Mouse (Mus musculus) stomach, embryonic 15.5 days (tissue): ENCODE results near the gene Fbrsl1. TPM values are rescaled to one million over a fixed set of nuclear protein-coding genes. Genes with fewer than 3 reads are reported as not detected.

Source experiments
- ATAC-seq: fragments of 200-750 bp; cut with Nextera tagmentation; 2 replicates; pipeline ENCODE4 v1.8.0; 2017; ENCODE audit warnings: low read depth, moderate number of reproducible peaks, moderate TSS enrichment; ENCODE audit not compliant: insufficient read depth, low FRiP score
- H3K27ac ChIP-seq: fragments of 300-500 bp; sonication (generic); 2 replicates; pipeline ENCODE4 v1.5.1; 2015; ENCODE audit warnings: mild to moderate bottlenecking, inconsistent platforms
- H3K27me3 ChIP-seq: fragments of 300-500 bp; sonication (generic); replicated peaks from 2 replicates; pipeline ENCODE4 v1.6.1; 2015; ENCODE audit warnings: inconsistent platforms
- H3K36me3 ChIP-seq: fragments of 300-500 bp; sonication (generic); 2 replicates; pipeline ENCODE4 v1.6.1; 2015; ENCODE audit warnings: inconsistent platforms
- H3K4me1 ChIP-seq: fragments of 300-500 bp; sonication (generic); 2 replicates; pipeline ENCODE4 v1.6.1; 2015; ENCODE audit warnings: inconsistent platforms
- H3K4me2 ChIP-seq: fragments of 300-500 bp; sonication (generic); 2 replicates; pipeline ENCODE4 v1.6.1; 2015; ENCODE audit warnings: mild to moderate bottlenecking, inconsistent platforms
- H3K4me3 ChIP-seq: fragments of 300-500 bp; sonication (generic); replicated peaks from 2 replicates; pipeline ENCODE4 v1.5.1; 2015; ENCODE audit warnings: inconsistent platforms
- H3K9ac ChIP-seq: fragments of 300-500 bp; sonication (generic); 2 replicates; pipeline ENCODE4 v1.6.1; 2015; ENCODE audit warnings: inconsistent platforms
- H3K9me3 ChIP-seq: fragments of 300-500 bp; sonication (generic); 2 replicates; pipeline ENCODE4 v1.6.1; 2016; ENCODE audit warnings: inconsistent platforms
- WGBS: fragments of 180-500 bp; shearing (Covaris S2); methylation state at CpG from one replicate; pipeline ENCODE4 v1.1.7; 2015; 5-methylcytosine and 5-hydroxymethylcytosine counted together
- polyA plus RNA-seq: library from polyadenylated mRNA; unstranded; fragments of >200 nt; fragmentation: Nextera tagmentation; extraction: Ambion mirVana; gene quantifications from 2 replicates; pipeline ENCODE4 v1.2.1, GENCODE M21; 2015

The Fbrsl1 gene
- polyA plus RNA-seq, 1 experiment from 2014 or later: 11.1 TPM

DNA sequence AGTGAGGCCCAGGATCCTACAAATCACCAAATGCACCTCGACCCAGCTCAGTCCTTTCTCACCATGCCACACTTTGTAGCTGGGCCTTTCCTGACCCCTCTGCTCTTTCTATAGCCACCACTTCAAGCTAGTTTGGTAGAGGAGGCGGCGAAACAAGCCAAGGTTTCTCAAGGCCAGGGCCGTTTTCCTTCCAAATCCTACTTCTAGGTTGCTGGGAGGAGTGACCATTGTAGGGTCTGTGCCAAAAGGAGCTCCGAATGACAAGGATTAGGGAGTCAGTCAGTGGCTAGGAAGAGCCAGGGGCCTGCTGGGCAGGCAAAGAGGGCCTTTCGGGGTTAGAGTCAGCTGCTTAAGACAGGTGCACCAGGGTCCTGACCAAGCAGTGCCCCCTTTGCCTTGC is 63.8 kb downstream of the Fbrsl1 start:
- H3K27ac ChIP-seq: no peak overlapping the region
- no peaks in the 10 kb centered on the region for H3K36me3 ChIP-seq
- peaks cover 6% of the 10 kb centered on the region for H3K4me1 ChIP-seq
- no peaks in the 10 kb centered on the region for H3K9me3 ChIP-seq
- no peak for ATAC-seq
- H3K4me2 ChIP-seq: no peak overlapping the region
- no peak overlapping the region for H3K4me3 ChIP-seq
- WGBS: 79% methylated on average over 6 of the region's 6 CpGs
- no peaks in the 10 kb centered on the region; the same call in 1 of the 2 replicates for H3K27me3 ChIP-seq
- no peak overlapping the region for H3K9ac ChIP-seq

DNA sequence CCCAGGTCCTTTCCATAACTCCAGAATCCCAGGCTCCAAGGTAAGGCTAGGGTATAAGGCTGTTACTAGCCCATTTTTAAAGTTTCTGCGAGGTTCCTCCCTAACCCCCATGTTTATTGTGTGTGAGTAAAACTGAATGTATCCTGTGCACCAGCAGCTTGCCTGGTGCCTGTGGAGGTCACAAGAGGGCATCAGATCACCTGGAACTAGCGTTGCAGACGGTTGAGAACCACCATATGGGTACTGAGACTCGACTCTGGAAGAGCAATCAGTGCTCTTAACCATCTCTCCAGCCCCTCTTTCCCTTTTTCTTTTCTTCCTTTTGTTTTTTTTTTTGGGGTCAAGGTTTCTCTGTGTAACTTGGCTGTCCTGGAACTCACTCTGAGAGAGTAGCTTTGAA is 68.5 kb downstream of the Fbrsl1 start:
- Histone ChIP-seq H3K27ac (no peak overlapping the region), H3K4me2 (no peak overlapping the region), H3K9me3 (no peaks in the 10 kb centered on the region), H3K36me3 (peaks cover 28% of the 10 kb centered on the region; the same call in 1 of the 2 replicates), H3K4me1 (no peaks in the 10 kb centered on the region), H3K4me3 (no peak overlapping the region), H3K27me3 (no peaks in the 10 kb centered on the region), H3K9ac (no peak overlapping the region)
- 80% methylated on average over 4 of the region's 4 CpGs for WGBS
- no peak for ATAC-seq

DNA sequence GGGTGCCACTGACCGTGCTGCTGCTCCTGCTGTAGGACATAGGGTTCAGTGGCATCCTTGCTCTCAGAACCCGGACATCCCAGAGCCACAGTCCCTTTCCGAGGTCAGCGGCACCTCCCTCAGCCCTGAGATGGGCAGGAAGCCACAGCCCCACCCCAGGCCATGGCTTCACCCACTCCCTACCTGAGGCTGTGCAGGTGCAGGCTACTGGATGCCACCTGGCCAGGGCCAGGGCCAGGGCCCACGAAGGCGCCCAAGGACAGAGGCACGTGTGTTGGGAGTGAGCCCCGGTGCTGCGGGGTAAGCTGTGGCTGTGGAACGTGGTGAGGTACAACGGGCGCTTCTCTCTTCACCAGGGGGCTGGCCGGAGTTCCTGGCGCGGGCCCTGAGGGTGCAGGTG is 69.2 kb downstream of the Fbrsl1 start:
- WGBS: 84% methylated on average over 15 of the region's 15 CpGs
- ATAC-seq: no peak; the same call in 1 of the 2 replicates
- Histone ChIP-seq H3K36me3 (peaks cover 28% of the 10 kb centered on the region; the same call in 1 of the 2 replicates), H3K9ac (no peak overlapping the region), H3K4me2 (no peak overlapping the region), H3K9me3 (no peaks in the 10 kb centered on the region), H3K27ac (no peak overlapping the region), H3K4me1 (no peaks in the 10 kb centered on the region), H3K4me3 (no peak overlapping the region), H3K27me3 (no peaks in the 10 kb centered on the region)

DNA sequence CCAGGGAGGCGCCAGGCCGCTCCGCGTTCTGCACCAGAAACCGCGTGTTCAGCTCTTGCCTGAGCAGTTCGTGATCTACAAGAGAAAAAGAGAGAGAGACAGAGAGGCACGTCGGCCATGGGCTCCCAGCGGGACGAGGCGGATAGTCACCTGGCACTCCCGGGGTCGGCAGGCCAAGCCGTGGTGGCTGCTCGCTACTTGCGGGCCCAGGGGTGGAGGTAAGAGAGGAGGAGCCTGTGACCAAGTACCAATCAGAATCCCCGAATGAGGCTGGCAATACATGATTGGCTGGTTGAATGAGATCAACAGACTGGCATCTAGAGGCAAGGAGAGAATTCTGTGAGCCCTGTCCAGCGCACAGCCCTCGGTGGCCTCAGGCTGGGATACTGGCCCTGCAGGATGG is 70.1 kb downstream of the Fbrsl1 start:
- no peak for ATAC-seq
- H3K27me3 ChIP-seq: no peaks in the 10 kb centered on the region
- H3K4me3 ChIP-seq: no peak overlapping the region
- no peaks in the 10 kb centered on the region for H3K4me1 ChIP-seq
- H3K36me3 ChIP-seq: peaks cover 28% of the 10 kb centered on the region; the same call in 1 of the 2 replicates
- 49% methylated on average over 20 of the region's 20 CpGs for WGBS
- no peak overlapping the region for H3K9ac ChIP-seq
- H3K4me2 ChIP-seq: no peak overlapping the region
- H3K27ac ChIP-seq: no peak overlapping the region
- H3K9me3 ChIP-seq: no peaks in the 10 kb centered on the region

DNA sequence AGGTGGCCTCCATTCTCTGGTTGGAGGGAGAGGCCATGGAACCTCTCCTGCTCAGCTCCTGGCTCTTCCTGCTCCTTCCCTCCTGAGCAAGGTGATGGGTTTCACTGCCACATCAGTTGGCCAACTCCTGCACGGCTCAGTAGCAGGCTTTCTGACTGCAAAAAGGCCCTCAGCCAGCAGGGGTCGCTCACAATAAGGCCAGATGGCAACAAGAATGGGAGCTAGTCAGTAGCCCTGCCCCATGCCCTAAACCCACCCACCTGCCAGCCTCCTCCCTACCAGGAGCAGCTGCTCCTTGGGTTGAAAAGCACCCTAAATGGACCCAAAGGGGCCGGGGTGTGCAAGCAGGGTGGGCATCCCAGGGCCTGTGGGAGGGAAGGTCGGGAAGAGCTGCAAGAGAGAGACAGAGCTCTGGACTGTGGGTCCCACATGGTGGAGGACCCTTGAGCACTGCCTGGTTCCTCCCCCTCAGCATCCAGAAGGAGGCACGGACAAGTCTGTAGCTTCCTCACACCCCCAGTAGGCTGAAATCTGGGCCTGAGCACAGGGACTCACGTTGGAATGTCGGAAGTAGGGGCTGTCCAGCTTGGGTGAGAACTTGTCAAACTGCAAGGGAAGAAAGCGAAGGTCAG is 71.4 kb downstream of the Fbrsl1 start:
- Histone ChIP-seq H3K9me3 (no peaks in the 10 kb centered on the region), H3K4me3 (no peak overlapping the region), H3K9ac (no peak overlapping the region), H3K27me3 (no peaks in the 10 kb centered on the region), H3K36me3 (peaks cover 28% of the 10 kb centered on the region; the same call in 1 of the 2 replicates), H3K27ac (no peak overlapping the region), H3K4me2 (no peak overlapping the region), H3K4me1 (no peaks in the 10 kb centered on the region)
- 54% methylated on average over 8 of the region's 8 CpGs for WGBS
- ATAC-seq: no peak

DNA sequence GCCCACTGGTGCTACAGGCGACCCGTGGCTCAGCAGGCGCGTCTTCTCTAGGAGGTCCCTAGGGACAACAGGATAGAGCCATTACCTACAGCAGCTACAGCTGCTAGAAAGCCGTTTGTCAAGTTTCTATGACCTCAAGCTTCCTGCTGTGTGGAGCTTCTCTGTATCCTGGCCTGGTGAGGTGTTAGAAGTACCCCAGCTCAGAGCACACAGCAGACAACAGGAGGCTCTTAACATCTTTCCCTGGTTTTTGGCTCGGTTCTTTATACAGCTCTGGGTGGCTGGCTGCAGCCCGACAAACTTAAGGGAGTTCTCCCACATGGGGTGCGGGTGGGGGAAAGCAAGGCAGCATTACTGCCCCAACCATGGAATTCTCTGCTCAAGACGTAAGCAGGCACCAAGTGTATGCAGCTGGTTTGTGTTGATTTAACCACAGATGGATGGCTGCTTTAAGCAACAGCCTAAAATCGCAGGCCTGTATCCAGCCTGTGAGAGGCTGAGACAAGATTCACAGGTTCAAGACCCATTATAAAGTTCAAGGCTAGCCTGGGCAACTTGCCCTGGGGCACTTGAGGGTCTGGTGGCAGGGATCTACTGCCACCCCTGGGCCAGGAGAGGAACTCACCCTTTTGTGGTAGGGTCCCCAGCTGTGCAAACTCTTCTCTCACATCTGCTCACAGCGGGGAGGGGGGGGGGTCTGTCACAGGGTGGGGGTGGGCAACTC is 84.3 kb downstream of the Fbrsl1 start:
- H3K4me2 ChIP-seq: peak overlapping the region; percentile 94
- peak overlapping the region; percentile 52 for H3K4me3 ChIP-seq
- 50% methylated on average over 11 of the region's 11 CpGs for WGBS
- peak overlapping the region; percentile 57; the same call in 1 of the 2 replicates for H3K27ac ChIP-seq
- peaks cover 10% of the 10 kb centered on the region; the same call in 1 of the 2 replicates for H3K36me3 ChIP-seq
- H3K27me3 ChIP-seq: no peaks in the 10 kb centered on the region
- H3K4me1 ChIP-seq: peaks cover 10% of the 10 kb centered on the region
- H3K9ac ChIP-seq: no peak overlapping the region
- no peaks in the 10 kb centered on the region for H3K9me3 ChIP-seq
- peak; percentile 14; the same call in 1 of the 2 replicates for ATAC-seq

DNA sequence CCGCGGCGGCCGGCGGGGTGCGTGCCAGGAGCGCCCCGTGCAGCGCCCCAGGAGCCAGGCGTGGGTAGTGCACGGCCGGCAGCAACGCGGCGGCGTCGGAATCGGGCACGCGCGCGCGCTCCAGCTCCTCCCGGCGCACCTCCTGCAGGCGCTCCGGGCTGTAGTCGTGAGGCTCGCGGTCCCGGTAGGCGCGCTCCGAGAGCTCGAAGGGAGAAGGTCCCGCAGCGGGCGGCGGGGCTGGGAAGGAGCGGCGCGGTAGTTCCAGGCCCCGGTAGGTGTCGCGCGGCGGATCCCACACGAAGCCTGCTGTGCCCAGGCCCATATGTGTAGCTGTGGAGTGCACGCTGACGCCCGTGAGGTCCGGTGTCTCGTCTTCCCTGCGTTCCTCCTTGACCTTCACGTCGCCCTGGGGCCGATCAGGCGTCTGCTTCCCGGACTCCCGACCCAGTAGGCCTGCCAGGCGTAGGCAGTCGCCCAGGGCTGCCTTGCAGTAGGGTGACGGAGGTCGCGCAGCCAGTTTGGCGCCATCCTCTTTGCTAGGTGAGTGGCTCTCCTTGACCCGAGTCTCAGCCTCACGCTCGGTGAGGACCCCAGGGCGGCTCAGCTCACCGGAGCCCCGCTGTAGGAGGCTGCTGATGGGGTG is 85.0 kb downstream of the Fbrsl1 start:
- Histone ChIP-seq H3K9me3 (no peaks in the 10 kb centered on the region), H3K9ac (peak overlapping the region; percentile 44), H3K27me3 (no peaks in the 10 kb centered on the region), H3K27ac (peak overlapping the region; percentile 57; the same call in 1 of the 2 replicates), H3K4me1 (peaks cover 10% of the 10 kb centered on the region), H3K4me3 (peak overlapping the region; percentile 52), H3K4me2 (peak overlapping the region; percentile 94), H3K36me3 (peaks cover 5% of the 10 kb centered on the region; the same call in 1 of the 2 replicates)
- peak; percentile 87 for ATAC-seq
- 5% methylated on average over 53 of the region's 72 CpGs for WGBS

DNA sequence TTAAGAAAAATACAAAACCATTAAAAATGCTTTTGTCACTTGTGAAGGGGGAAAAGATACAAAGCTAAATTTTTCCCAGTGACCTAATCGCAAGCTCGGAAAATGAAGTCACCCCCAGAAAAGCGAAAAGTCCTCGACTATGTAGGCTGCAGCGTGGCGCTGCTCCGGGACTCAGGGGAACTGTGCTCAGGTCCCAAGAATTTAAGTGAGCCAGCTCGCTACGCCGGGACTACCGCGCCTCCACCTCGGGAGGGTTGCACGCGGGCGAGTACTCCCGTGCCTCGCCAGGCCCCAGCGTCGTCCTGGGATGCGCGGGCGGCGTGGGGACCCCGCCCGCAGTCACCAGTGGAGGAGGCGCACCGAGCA is 85.5 kb downstream of the Fbrsl1 start:
- H3K4me1 ChIP-seq: peaks cover 10% of the 10 kb centered on the region
- peak overlapping the region; percentile 52 for H3K4me3 ChIP-seq
- H3K36me3 ChIP-seq: peaks cover 5% of the 10 kb centered on the region; the same call in 1 of the 2 replicates
- WGBS: 2% methylated on average over 28 of the region's 28 CpGs
- H3K9me3 ChIP-seq: no peaks in the 10 kb centered on the region
- no peaks in the 10 kb centered on the region for H3K27me3 ChIP-seq
- ATAC-seq: peak; percentile 36; the same call in 1 of the 2 replicates
- H3K4me2 ChIP-seq: peak overlapping the region; percentile 94
- H3K9ac ChIP-seq: peak overlapping the region; percentile 44; the same call in 1 of the 2 replicates
- H3K27ac ChIP-seq: no peak overlapping the region

DNA sequence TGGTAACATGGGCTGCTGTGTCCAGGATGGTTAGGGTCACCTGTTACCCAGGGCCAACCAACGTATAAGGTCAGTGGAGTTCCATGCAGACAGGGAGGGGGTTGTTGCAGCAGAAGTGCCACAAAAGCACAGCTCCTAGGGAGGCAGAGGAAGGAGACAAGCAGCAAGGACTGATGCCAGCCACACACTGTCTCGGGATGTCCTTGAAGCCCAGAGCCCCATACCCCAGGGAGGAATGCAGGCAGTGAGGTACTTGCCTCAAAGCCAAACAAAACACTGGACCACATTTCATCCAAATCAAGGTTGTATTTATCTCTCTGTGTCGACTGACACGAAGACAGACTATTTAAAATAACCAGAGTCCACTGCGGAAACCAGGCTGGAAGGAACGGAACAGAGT is 86.8 kb downstream of the Fbrsl1 start:
- Histone ChIP-seq H3K27ac (no peak overlapping the region), H3K4me3 (no peak overlapping the region), H3K4me2 (no peak overlapping the region), H3K27me3 (no peaks in the 10 kb centered on the region), H3K9ac (no peak overlapping the region), H3K9me3 (no peaks in the 10 kb centered on the region), H3K4me1 (peaks cover 10% of the 10 kb centered on the region), H3K36me3 (no peaks in the 10 kb centered on the region)
- WGBS: 87% methylated on average over 6 of the region's 6 CpGs
- no peak for ATAC-seq

DNA sequence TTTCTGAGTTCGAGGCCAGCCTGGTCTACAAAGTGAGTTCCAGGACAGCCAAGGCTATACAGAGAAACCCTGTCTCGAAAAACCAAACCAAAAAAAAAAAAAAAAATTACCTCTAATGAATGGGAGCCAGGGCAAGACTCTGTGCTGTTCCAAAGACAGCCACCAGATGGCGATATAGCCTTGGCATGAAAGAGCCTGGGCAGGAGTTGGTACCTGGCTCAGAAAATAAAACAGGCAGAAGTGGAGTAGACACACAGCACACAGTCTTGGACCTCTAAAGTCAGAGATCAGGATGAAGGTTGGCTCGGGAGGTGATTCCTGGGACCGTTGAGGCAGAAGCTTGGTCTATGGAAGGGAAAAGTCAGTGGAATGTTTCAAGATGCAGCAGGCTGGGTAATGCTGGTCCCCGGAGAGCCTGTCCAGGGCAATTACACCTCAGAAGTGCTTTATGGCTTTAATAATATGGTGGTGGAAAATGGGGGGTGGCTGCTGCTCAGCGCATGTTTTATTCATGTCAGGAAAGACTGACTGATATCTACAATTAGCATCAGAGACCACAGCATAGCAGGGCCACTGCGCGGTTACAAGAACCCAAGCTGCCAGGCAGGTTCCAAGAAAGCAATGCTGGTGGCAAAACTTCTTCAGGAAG is 90.6 kb downstream of the Fbrsl1 start:
- no peak for ATAC-seq
- H3K4me3 ChIP-seq: no peak overlapping the region
- 40% methylated on average over 9 of the region's 9 CpGs for WGBS

DNA sequence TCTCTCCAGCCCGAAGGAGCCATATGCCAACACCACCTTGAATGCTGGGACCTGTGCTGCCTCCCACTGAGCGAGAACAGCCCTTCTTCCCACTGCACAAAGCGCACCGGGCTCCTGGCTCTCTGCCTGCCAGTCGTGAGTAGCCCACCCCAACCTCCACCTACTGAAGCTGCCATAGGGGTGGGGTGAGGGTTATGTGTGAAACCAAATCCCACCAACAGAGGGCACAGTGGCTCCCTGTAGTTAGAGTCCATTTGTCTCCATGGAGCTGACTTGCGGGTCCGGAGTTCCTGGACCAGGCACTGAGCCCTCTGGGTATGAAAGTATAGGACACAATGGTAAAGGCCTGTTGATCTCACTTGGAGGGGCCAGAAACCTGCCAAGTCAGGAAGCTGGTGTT is 93.6 kb downstream of the Fbrsl1 start:
- no peaks in the 10 kb centered on the region for H3K36me3 ChIP-seq
- H3K9me3 ChIP-seq: no peaks in the 10 kb centered on the region
- 15% methylated on average over 7 of the region's 7 CpGs for WGBS
- no peak for ATAC-seq
- no peak overlapping the region for H3K9ac ChIP-seq
- no peak overlapping the region for H3K27ac ChIP-seq
- H3K4me1 ChIP-seq: no peaks in the 10 kb centered on the region
- H3K4me2 ChIP-seq: no peak overlapping the region
- no peak overlapping the region for H3K4me3 ChIP-seq
- no peaks in the 10 kb centered on the region; the same call in 1 of the 2 replicates for H3K27me3 ChIP-seq

More for the DNA sequence above, 90.6 kb downstream of the Fbrsl1 start:
- H3K36me3 ChIP-seq: no peaks in the 10 kb centered on the region
- H3K9me3 ChIP-seq: no peaks in the 10 kb centered on the region
- H3K4me1 ChIP-seq: no peaks in the 10 kb centered on the region
- H3K9ac ChIP-seq: no peak overlapping the region
- H3K27me3 ChIP-seq: no peaks in the 10 kb centered on the region; the same call in 1 of the 2 replicates
- no peak overlapping the region for H3K4me2 ChIP-seq
- H3K27ac ChIP-seq: no peak overlapping the region
